Mouse (Mus musculus) myocyte (in vitro differentiated cells): ENCODE results near the gene Rpl6.

Source experiments
- CEBPB ChIP-seq: IDR thresholded peaks from 2 replicates; pipeline ENCODE4 v1.6.1; 2011; ENCODE audit warnings: mild to moderate bottlenecking, moderate library complexity; ENCODE audit not compliant: poor library complexity, insufficient read depth, severe bottlenecking
- E2F4 ChIP-seq: IDR thresholded peaks from one replicate; pipeline ENCODE4 v1.6.1; 2011; ENCODE audit warnings: mild to moderate bottlenecking, control low read depth, moderate library complexity; ENCODE audit not compliant: insufficient read depth
- MAX ChIP-seq: IDR thresholded peaks from one replicate; pipeline ENCODE4 v1.6.1; 2011; ENCODE audit warnings: low read depth, mild to moderate bottlenecking, control low read depth
- MYOD1 ChIP-seq, 3 experiments: IDR thresholded peaks; one replicate each; pipeline ENCODE4 v1.6.1; 2011; ENCODE audit warnings: control low read depth in 2 of 3, low read depth in 2 of 3, mild to moderate bottlenecking in 2 of 3, moderate library complexity in 1 of 3; ENCODE audit not compliant: insufficient read length in 2 of 3, control insufficient read depth in 1 of 3
- MYOG ChIP-seq, 3 experiments: IDR thresholded peaks; one replicate each; pipeline ENCODE4 v1.6.1; 2011; ENCODE audit warnings: control low read depth in 2 of 3, low read depth in 2 of 3, mild to moderate bottlenecking in 2 of 3; ENCODE audit not compliant: insufficient read length in 2 of 3, control insufficient read depth in 1 of 3, insufficient read depth in 1 of 3
- POLR2A ChIP-seq: IDR thresholded peaks from one replicate; pipeline ENCODE4 v1.6.1; 2011; ENCODE audit warnings: low read depth, mild to moderate bottlenecking, control low read depth, moderate library complexity; ENCODE audit not compliant: insufficient read length
- POLR2AphosphoS2 ChIP-seq: IDR thresholded peaks from one replicate; pipeline ENCODE4 v1.6.1; 2011; ENCODE audit warnings: low read depth, control low read depth; ENCODE audit not compliant: insufficient read length
- REST ChIP-seq: IDR thresholded peaks from one replicate; pipeline ENCODE4 v1.6.1; 2011; ENCODE audit warnings: mild to moderate bottlenecking, control low read depth, moderate library complexity; ENCODE audit not compliant: insufficient read depth, insufficient read length
- SRF ChIP-seq: IDR thresholded peaks from one replicate; pipeline ENCODE4 v1.6.1; 2011; ENCODE audit warnings: low read depth; ENCODE audit not compliant: control insufficient read depth, insufficient read length
- TCF12 ChIP-seq: IDR thresholded peaks from one replicate; pipeline ENCODE4 v1.6.1; 2011; ENCODE audit warnings: mild to moderate bottlenecking, control low read depth; ENCODE audit not compliant: poor library complexity, insufficient read depth, severe bottlenecking
- TCF3 ChIP-seq: IDR thresholded peaks from one replicate; pipeline ENCODE4 v1.6.1; 2011; ENCODE audit warnings: low read depth, control low read depth; ENCODE audit not compliant: insufficient read length
- USF1 ChIP-seq: IDR thresholded peaks from one replicate; pipeline ENCODE4 v1.6.1; 2011; ENCODE audit warnings: low read depth, mild to moderate bottlenecking, control low read depth, moderate library complexity

- TF ChIP-seq SRF (no peak), POLR2A (no peak), TCF12 (no peak), POLR2AphosphoS2 (peak; percentile 50), CEBPB (no peak), USF1 (no peak), MAX (no peak), MYOD1 (IDR thresholded peaks at IDR 0.05; ENCODE audit: control insufficient read depth in 1 of 3, insufficient read length in 2 of 3, low read depth in 2 of 3) (no peak), E2F4 (no peak), MYOG (IDR thresholded peaks at IDR 0.05; ENCODE audit: control insufficient read depth in 1 of 3, insufficient read depth in 1 of 3, insufficient read length in 2 of 3, low read depth in 2 of 3) (no peak), TCF3 (no peak), REST (no peak)
These were observed 7.8 kb downstream of the Rpl6 start for GRCm38 (mm10) chr5:121212108-121212507.
